In genomic region chr11:107652137-107652536, GRCm38 (mm10) we compare ENCODE assay signal across 13 mouse cellular contexts.
"Had no signal": no experiment of that assay in that cellular context is flagged by ENCODE, and none has a peak within 500 bp of the region (broad histone marks: within the 10 kb centered on the region; RNA-seq: fewer than 3 reads in every experiment).

No protein-coding gene starts in this region.

- H3K4me3 ChIP-seq: left cerebral cortex, adult 2 months; liver, embryonic 13.5 days; midbrain, embryonic 15.5 days; neural tube, embryonic 15.5 days had no signal

- H3K9ac ChIP-seq: liver, embryonic 13.5 days; liver, postnatal 0 days; midbrain, embryonic 15.5 days; neural tube, embryonic 15.5 days had no signal

- H3K9me3 ChIP-seq: liver, embryonic 13.5 days; midbrain, embryonic 15.5 days; neural tube, embryonic 15.5 days had no signal

- H3K27ac ChIP-seq: left cerebral cortex, adult 2 months; liver, embryonic 13.5 days; midbrain, embryonic 15.5 days; stomach, postnatal 0 days had no signal

- DNase-seq: kidney, adult 2 months; kidney, postnatal 25 days; liver; liver, embryonic 13.5 days; liver, postnatal 0 days; lung, postnatal 36 days; thymus, postnatal 4 days had no signal

- ATAC-seq: liver, postnatal 0 days; lung, postnatal 0 days; midbrain, embryonic 15.5 days had no signal

- H3K27me3 ChIP-seq: liver, embryonic 13.5 days; midbrain, embryonic 15.5 days; neural tube, embryonic 15.5 days had no signal

- H3K4me2 ChIP-seq: liver, embryonic 13.5 days; midbrain, embryonic 11.5 days; midbrain, embryonic 15.5 days; neural tube, embryonic 15.5 days had no signal
